Mouse (Mus musculus) thymus, postnatal 14 days (tissue): ENCODE data around the gene Ssh2.

ENCODE experiments used
- DNase-seq: peaks from one replicate; pipeline ENCODE4 v3.0.0; 2021

The Ssh2 gene

DNA sequence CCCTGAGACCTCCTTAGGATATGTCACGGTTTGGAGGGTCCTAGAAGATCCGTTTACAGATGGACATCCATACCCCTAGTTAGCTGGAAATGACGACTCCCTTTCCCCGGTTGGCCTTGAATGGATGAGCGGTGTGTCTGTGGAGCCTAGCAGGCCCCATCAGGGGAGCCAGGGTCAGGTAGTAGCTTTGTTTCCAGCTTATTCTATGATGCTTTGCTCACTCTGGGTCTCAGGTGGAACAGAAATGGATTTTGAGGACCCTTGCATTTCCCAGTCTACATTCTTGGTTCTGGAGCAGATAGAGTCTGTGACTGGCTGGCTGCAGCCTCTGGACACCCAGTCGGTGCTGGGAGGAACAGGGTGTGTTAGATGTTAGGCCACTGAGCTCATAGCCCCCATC is 278.7 kb downstream of the Ssh2 start:
- DNase-seq = no peak

DNA sequence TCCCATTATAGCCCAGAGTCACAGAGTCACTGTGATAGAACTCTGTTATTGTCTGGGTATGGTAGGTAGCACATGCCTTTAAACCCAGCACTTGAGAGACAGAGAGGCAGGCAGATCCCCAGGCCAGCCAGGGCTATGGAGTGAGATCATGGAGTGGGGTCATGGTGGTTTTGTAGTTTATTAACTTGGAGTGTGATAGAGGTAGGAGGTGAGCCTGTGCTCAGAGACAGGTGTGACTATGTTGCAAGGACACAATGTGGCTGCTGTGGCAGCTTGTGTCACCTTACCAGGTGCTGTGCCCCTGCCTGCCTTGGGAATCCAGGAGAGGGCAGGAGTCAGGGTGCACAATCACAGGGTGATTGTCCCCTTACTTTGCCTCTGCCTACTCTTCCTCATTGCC is 279.4 kb downstream of the Ssh2 start:
- DNase-seq = no peak

DNA sequence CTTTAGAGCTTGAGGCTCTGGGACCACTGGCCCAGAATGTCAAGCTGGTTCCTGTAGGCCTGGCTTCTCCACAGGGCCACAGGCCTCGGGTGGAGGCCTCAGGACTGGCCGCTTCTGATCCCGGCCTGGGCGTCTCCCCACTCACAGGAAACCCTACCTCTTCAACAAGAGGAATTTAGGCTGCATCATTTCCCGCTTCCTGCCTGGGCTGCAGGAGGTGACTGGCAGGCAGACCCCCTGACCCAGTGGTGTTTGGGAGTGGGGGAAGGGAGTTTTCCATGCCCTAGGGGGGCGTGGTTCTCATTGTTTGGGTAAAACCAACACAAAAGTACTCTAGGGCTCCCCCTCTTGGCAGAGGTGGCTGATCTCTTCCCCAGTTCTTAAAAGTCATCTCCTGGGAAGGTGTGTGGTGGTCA is 281.3 kb downstream of the Ssh2 start:
- peak; percentile 80 for DNase-seq

DNA sequence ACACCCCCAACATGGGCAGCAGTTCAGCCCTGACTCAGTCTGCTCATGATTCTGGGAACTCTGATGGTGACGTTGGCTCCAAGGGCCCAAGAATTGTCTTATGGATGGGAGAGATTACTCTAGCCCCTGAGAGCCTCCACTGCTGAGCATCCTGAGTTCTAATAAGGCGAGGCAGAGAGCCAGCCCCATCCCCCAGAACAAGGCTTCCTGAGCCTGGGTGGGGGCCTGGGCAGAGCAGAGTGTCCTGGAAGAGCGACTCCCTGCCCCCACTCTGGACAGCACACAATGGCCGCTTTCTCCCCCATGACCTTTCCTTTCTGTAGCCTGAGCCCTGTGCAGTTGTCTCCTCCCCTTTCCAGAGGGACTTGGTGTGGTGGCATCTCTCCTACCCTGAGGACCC is 281.8 kb downstream of the Ssh2 start:
- no peak for DNase-seq

DNA sequence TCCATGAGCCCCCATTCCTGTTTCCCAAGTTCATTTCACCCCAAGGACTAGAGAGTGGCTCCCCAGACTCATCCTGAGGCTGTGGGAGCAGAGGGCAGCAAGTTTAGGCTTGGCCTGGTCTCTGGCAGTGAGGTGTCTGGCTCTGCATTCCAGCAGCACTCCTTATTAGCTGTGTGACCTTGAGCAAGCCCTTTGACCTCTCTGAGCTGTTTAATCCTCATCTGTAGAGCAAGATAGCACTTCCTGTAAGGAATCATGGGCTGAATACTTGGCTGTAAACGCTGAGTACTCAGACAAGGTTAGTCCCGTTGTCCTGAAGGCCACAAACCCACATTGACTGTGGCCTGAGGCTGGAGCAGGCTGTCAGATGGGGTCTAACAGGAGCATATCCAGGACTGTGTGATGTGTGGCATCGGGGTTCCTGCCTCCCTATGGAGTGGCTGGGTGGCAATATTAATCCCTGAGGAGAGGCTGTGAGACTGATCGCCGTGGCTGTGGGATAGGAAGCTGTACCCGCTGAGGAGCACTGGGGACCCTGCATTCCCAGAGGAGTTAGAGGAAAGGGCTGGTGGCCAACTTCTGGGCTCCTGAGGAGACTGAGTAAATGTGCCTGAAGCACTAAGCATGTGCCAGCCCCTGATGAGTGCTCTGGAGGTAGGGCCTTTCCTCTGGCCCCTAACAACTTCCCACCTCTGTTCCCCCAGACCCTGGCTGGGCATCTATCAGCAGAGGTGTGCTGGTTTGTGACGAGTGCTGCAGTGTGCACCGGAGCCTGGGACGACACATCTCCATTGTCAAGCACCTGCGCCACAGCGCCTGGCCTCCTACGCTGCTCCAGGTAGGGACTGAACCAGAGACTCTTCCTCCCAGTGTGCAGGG is 282.4 kb downstream of the Ssh2 start:
- no peak for DNase-seq

DNA sequence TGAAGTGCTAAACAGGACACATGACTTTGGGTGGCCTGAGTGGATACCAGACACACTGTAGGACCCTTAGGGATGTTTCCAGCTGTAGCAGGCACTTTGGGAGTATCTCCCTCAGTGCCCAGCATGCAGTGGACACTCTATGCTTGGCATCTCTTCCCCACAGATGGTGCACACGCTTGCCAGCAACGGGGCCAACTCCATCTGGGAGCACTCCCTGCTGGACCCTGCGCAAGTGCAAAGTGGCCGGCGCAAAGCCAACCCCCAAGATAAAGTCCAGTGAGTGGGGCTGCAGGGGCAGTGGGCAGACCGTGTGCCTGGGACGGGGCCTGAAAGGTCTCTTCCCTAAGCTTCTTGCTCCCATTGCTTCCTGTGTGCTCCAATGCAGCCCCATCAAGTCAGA is 283.3 kb downstream of the Ssh2 start:
- DNase-seq = no peak

DNA sequence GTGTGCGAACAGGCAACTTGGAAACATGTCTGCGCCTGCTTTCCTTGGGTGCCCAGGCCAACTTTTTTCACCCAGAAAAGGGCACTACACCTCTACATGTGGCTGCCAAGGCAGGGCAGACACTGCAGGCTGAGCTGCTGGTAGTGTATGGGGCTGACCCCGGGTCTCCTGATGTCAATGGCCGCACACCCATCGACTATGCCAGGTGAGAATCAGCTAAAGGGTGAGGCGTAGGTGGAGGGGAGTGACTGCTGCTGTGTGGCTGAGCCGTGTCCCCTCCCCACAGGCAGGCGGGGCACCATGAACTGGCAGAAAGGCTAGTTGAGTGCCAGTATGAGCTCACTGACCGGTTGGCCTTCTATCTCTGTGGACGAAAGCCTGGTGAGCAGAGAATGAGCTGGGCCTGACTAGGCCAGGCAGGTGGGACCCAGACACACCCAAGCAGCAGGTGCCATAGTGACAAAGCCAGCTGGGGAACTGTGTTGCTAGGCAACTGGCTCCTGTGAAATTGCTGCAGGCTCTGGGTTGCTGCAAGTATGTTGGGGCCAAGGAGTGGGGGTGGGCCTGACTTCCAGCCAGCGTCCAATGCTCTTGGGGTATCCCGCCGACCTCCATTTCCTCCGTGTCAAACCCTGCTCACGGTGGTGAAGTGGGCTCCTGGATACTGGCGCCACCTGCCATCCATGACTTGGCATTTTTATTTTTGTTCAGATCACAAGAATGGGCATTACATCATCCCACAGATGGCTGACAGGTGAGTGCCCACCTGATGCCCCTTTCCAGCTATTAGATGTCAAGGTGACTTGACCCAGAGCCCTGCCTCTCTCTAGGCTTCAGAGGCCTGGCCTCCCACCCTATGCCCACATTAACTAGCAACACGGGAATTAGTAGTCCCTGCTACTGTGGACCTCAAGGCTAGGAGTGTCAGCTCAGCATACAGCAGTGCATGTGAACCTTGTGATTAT is 284.6 kb downstream of the Ssh2 start:
- DNase-seq = peak; percentile 26

DNA sequence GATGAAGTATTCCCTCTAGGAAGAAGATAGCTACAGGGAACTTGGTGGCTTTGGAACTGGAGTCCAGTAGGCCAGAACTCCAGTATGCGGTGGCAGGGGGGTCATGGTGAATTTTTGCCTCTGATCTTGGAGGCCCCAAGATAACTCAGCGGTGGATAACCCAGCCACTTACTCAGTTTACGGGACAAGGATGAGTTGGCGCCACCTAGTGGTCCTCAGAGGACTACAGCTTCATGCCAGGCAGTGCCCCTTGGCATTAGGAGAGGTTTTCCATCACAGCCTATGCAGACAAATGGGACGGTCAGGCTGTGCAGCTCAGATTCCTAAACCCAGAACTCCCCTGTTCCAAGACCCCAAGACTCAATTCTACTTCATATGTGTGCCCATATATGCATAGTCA is 285.3 kb downstream of the Ssh2 start:
- peak; percentile 81 for DNase-seq

DNA sequence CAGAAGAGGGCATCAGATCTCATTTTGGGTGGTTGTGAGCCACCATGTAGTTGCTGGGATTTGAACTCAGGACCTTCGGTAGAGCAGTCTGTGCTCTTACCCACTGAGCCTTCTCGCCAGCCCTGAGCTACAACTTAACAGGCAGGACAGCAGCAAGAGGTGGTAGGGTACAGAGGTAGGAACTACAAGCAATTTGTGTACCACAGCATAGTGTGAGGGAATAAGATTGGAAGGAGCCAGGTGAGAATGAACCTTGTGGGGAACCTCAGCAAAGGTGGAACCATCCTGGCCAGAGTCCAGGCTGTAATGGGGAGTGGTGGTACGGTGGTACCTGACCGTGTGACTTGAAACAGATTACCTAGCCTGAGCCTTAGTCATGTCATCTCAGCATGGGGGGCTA is 285.9 kb downstream of the Ssh2 start:
- DNase-seq = no peak

DNA sequence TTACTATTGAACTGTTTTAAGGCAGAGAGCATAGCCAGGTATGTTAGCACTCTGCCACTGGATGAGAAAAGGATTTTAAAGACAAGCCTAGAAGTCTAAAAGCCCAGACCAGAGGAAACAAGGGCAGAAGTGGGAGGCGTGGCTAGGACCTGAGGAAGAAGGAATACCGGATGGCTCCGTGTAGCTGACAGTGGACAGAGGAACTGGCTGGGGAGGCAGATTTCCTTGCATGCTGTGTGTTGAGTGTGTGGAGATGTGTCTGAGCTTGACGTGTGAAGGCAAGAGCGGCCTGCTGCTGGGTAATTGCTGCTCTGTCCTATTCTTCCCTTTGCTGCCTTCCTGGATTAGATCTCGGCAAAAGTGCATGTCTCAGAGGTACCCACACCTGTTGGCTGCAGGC is 286.4 kb downstream of the Ssh2 start:
- no peak for DNase-seq

DNA sequence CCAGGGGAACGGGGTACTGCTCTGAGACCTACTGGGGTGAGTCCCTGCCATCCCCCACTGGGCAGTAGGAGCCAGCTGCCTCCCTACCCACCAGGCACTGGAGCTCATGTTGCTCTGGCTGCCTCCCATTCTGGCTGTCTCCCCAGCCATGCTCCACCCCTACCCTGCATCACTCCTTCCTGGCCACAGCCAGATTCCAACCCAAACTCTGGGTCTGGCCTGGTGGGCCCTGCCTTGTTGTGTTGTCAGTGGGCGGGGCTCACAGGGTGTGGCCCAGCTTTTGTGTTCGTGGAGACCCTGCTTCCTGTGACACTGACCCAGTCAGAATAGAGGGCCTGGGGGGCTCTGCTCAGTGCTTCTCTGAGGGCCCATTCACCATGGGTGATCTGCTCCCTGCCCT is 287.4 kb downstream of the Ssh2 start:
- DNase-seq = no peak

DNA sequence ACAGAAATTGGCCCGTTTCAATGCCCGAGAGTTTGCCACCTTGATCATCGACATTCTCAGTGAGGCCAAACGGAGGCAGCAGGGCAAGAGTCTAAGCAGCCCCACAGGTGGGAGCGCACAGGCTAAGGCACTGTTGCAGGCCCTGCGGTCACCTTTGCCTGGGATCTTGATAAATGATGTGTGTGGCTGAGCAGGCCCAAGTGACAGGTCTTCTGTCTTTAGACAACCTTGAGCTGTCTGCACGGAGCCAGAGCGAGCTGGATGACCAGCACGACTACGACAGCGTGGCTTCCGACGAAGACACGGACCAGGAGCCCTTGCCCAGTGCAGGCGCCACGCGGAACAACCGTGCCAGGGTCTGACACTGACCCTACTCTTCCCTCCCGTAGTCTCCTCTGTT is 288.3 kb downstream of the Ssh2 start:
- no peak for DNase-seq

DNA sequence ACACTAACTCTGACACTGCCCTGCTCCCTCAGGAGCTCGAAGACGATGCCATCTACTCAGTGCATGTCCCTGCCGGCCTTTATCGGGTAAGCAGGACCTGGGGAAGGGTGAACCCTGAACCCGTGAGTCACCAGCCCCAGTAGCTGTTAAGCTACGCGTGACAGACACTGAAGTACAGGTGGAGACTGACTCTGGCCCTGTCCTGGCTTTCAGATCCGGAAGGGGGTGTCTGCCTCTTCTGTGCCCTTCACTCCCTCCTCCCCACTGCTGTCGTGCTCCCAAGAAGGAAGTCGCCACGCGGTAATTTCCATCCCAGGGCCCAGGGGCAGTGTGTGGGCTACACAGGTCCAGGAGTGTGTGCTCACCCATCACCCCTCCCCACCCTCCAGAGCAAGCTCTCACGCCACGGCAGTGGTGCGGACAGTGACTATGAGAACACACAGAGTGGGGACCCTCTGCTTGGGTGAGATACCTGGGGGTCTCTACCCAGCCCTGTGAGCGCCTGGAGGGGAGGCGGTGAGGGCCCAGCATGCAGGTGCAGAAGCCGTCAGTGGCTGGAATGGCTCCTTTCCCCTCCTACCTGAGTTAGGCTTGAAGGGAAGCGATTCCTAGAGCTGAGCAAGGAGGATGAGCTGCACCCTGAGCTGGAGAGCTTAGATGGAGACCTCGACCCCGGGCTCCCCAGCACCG is 289.3 kb downstream of the Ssh2 start:
- DNase-seq = no peak

DNA sequence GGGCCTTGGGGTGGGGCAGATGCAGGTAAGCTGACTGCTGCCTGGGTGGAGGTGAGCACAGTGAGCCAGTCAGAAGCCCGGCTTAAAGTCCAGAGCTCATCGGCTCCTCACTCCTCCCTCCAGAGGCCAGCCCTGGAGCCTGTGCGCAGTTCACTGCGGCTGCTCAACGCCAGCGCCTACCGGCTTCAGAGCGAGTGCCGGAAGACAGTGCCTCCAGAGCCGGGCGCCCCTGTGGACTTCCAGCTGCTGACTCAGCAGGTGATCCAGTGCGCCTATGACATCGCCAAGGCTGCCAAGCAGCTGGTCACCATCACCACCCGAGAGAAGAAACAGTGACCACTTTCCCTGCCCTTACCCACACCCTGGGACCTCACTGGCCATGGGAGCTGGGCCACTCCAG is 290.2 kb downstream of the Ssh2 start:
- DNase-seq = no peak

DNA sequence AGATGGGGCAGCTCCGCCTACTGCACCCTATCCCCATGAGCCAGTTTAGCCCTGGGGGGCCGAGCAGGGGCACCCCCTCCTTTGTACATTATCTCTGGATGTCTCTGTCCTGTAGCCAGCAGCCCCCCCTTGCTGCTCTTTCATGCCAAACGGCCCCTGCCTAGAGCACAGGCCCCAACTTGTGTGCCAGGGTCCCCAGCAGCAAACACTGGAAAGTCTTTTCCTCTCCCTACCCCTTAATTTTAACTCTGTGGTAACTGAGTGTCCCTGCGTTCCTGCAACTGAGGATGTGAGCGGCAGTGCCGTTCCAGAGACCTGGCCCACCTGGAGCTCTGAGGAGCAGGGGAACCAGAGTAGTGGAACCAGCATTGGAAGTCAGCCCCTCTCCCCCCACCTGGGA is 290.9 kb downstream of the Ssh2 start:
- no peak for DNase-seq

DNA sequence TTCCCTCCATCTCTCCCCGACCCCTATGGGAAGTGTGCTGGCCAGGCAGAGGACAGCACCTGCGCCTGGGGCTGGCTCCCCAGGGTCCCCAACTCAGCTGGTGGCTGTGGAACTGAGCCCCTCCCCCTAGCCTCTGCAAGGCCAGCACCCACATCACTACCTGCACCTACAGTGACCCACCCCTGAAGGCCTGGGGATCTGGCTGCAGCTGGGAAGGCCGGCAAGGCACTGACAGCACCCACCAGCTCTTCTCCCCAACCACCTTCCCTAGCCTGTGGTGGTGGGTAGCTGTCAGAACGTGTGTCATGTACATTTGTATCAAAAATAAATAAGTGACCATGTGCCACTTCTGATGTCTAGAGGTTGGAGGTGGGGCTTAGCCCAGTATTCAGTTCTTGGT is 291.3 kb downstream of the Ssh2 start:
- DNase-seq = no peak

DNA sequence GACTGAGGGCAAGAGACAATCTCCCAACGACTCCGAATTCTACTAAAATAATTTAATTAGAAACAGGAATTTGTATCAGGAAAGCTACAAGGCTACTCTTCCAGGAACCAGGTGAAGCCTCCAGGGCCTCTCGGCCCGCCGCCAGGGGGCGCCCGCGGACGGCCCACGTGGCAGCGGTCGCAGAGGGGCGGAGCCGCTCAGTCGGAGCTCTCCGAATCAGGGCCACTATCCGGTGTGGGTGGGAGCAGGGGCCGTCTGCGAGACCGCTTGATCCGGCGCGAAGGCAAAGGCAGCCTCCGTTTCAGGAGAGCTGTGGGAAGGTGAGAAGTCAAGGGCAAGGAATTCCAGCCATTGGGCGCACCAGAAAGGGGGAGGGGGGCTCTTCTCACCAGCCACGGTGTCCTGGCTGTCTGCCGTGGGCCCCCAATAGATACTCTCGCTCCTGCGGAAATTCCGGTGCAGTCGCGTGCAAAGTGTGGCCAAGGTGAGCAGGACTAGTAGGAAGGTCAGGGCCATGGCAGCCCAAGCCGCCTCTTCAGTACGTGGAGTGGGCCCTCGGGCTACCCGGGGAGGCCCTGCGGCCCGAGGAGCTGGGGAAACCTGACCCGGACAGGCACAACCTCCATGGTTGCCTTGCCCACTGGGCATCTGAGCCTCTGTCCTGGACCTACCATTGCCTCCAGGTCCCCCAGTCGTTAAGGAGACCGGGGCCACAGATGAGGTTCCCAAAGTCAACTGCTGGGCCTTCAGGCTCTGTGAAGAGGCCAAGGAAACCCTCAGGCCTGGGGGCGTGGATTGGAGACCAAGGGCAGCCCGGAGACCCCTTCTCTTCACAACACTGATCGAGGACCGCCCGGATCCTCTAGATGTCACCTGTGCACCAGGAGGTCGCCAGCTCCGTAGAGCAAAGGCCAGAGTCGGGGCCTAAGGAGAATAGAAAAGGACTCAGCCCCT is 292.3 kb downstream of the Ssh2 start:
- peak; percentile 92 for DNase-seq
